Mouse (Mus musculus): Measurements from ENCODE around the gene Tanc1. TPM values are rescaled to one million over a fixed set of nuclear protein-coding genes. Genes with fewer than 3 reads are reported as not detected.

The Tanc1 gene
- polyA plus RNA-seq, 1 experiment from 2014 or later, result 5.8 TPM

DNA sequence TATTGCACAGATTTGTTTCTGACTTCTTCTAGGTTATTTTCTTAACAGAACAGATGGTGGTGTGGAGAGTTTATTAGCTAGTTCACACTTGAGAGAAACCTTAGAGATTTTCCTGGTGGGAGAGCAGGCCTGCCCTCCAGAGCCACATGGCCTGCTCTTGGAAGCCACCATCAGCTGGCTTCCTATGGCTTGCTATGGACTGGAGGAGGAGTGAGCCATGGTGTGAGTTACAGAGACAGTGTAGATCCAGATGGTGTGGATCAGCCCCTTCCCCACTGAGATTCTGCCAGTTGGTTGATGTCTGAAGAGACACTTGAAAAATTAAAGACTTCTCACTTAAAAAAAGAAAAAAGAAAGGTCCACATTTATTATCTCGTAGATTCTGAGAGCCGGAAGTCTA lies 209.2 kb downstream of the Tanc1 start:
- H3K79me2 ChIP-seq (ENCODE audit: inconsistent target), result no peaks in the 10 kb centered on the region
- no peak overlapping the region for H3K4me3 ChIP-seq (ENCODE audit: inconsistent target)
- no peaks in the 10 kb centered on the region for H3K36me3 ChIP-seq (ENCODE audit: inconsistent target)
- WGBS (ENCODE audit: missing documents), result 100% methylated on average over 2 of the region's 2 CpGs
- no peak overlapping the region for H3K27ac ChIP-seq

DNA sequence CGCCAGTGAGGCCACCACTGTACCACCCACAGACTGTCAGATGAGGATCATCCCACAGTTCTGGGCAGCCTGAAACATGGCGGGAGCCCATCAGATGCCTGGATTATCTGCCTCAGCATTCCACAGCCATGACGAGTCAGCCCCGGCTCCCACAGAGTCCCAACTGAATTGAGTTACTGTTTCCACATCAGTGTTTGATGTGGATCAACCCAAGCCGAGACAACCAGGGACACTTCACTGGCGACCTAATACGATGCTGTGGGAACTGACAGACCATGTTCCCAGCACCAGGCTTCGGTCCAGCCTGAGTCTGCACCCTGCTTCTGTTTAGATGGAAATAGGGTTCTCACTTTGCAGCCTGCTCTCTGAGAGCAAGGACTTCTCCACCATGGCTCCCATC lies 212.4 kb downstream of the Tanc1 start:
- no peak overlapping the region for H3K27ac ChIP-seq
- H3K79me2 ChIP-seq (ENCODE audit: inconsistent target), result no peaks in the 10 kb centered on the region
- 97% methylated on average over 8 of the region's 8 CpGs for WGBS (ENCODE audit: missing documents)
- H3K36me3 ChIP-seq (ENCODE audit: inconsistent target), result no peaks in the 10 kb centered on the region
- no peak overlapping the region for H3K4me3 ChIP-seq (ENCODE audit: inconsistent target)

DNA sequence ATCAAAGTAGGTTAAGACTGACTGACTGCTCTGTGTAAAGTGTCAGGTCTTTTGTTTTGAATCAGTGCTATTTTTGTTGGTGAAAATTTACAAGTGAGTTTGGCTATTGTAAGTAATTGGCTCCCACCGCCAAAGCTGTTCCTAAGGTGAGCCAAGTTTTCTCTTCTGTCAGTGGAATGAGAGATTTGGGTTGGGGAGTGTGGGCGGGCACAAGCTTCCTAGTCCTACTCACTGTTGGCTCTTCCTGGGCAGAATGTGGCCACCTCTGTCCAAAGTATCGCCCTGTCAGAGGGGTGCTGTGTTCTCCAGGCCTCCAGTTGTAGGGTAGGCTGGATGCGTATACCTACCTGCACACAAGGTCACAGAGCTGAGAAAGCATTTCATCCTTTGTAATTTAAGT lies 213.5 kb downstream of the Tanc1 start:
- no peak overlapping the region for H3K27ac ChIP-seq
- WGBS (ENCODE audit: missing documents), result 94% methylated on average over 4 of the region's 4 CpGs
- H3K79me2 ChIP-seq (ENCODE audit: inconsistent target), result no peaks in the 10 kb centered on the region
- H3K4me3 ChIP-seq (ENCODE audit: inconsistent target), result no peak overlapping the region
- no peaks in the 10 kb centered on the region for H3K36me3 ChIP-seq (ENCODE audit: inconsistent target)

DNA sequence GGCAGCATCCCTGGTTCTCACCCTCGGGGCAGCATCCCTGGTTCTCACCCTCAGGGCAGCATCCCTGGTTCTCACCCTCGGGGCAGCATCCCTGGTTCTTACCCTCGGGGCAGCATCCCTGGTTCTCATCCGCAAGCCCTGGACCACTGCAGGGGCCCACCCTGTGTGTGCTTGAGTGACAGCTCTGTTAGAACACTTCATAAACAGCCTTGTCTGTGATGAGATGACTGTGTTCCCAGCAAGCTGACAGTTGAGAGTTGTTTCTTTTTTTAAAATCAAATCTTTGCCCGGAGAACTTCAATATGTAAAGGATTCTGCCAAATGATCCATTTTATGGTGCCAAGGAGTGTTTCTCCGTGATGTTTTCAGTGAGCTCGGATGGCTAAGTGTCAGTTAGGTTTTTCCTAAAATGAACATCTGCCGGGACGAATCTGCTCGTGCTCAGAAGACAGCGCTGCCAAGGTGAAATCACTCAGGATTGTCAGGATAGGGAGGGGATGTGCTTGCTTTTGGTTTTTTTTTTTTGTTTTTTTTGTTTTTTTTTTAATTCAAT lies 216.3 kb downstream of the Tanc1 start:
- Histone ChIP-seq H3K79me2 (ENCODE audit: inconsistent target) (no peaks in the 10 kb centered on the region), H3K36me3 (ENCODE audit: inconsistent target) (no peaks in the 10 kb centered on the region), H3K27ac (peak overlapping the region; percentile 54; the same call in 1 of the 2 replicates), H3K4me3 (ENCODE audit: inconsistent target) (no peak overlapping the region)
- 96% methylated on average over 7 of the region's 11 CpGs for WGBS (ENCODE audit: missing documents)

DNA sequence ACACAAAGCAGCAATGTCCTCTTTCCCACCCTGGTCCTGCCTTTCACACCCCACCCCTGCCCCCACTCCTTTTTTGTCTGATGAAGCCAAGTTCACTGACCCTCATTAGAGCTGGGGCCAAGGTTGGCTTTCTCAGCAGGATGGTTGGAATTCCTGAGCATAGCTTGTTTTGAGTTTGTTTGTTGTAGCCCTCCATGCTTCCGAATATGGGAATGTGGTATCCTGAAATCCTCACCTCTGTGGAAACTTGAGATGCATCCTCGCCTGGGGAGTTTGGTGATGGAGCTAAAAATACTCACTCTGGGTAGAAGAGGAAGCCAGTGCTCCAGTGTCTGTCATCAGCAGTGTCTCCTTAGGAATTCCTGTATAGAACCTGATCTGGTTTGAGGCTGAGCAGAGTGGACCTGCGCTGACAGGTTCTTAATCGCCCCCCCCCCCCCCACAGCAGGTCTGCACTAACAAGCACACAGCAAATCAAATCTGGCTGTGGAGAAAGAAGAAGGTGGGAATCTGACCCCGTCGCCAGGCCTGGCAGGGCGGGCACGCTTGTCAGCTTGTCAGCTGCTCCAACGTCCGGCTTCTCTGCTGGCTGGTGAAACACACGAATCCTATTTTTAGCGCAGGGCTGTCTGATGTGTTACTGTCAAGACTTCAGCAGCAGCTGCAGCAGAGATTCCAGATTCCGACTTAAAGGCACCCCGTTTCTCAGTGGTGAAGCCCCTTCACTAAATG lies 217.1 kb downstream of the Tanc1 start:
- Histone ChIP-seq H3K36me3 (ENCODE audit: inconsistent target) (no peaks in the 10 kb centered on the region), H3K4me3 (ENCODE audit: inconsistent target) (no peak overlapping the region), H3K79me2 (ENCODE audit: inconsistent target) (no peaks in the 10 kb centered on the region), H3K27ac (peak overlapping the region; percentile 54)
- WGBS (ENCODE audit: missing documents), result 48% methylated on average over 12 of the region's 14 CpGs

DNA sequence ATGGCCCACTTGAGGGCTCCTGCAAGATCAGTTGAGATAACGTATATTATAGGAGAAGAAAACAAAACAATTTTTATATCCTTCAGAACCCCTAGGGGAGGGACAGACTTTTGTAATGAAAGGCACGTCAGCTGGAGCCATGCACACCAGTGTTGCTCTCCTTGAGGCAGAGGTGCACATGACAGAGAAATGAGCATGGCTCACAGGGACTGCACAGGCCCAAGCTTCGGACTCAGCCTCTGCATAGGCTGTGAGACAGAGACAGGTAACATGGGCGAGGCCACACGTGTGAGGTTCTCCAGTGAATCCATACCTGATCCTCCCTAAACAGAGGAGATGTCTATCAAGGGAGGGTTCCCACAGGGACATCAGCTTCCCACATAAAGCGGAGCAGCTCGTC lies 217.9 kb downstream of the Tanc1 start:
- 94% methylated on average over 7 of the region's 7 CpGs for WGBS (ENCODE audit: missing documents)
- H3K4me3 ChIP-seq (ENCODE audit: inconsistent target), result no peak overlapping the region
- H3K36me3 ChIP-seq (ENCODE audit: inconsistent target), result no peaks in the 10 kb centered on the region
- H3K27ac ChIP-seq, result peak overlapping the region; percentile 54
- H3K79me2 ChIP-seq (ENCODE audit: inconsistent target), result no peaks in the 10 kb centered on the region

DNA sequence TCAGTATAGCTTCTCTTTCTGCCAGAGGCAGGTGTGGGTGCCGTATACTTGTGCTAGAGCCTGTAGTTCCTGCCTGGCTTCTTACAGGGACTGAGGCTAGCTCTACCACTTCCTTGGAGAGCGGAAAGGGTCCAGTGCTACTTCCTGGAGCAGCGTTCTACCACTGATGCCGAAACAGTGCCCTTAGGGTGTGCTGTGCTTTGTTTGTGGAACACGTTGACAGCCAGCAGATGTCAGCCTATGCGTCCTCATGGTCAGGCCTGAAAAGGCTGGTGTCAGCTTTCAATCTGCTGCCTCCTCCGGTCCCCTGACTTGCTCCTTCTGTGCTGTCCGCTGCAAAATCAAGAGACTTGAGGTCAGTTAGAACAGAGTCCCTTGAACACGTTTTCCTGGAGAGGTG lies 218.3 kb downstream of the Tanc1 start:
- 77% methylated on average over 8 of the region's 9 CpGs for WGBS (ENCODE audit: missing documents)

DNA sequence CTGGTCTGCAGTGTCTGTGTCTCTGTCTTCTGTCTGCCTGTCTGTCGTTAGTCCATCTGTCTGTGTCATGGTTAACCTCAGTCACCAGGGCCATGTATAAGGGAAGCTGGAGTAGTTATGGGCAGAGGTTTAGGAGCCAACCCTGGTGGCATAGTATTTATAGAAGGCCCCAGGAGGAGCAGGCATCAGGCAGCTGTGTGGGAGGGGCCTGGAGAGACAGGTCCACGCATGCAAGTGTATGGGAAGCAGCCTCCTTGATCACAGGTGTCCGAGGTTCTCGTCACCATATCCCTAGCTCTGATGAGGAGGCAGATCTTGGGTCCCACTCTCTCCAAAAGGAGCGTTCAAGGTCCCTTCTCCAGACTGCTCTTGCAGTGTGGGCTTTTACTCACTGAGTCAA lies 219.1 kb downstream of the Tanc1 start:
- no peak overlapping the region for H3K4me3 ChIP-seq (ENCODE audit: inconsistent target)
- no peaks in the 10 kb centered on the region for H3K79me2 ChIP-seq (ENCODE audit: inconsistent target)
- H3K36me3 ChIP-seq (ENCODE audit: inconsistent target), result no peaks in the 10 kb centered on the region
- no peak overlapping the region for H3K27ac ChIP-seq
- WGBS (ENCODE audit: missing documents), result 96% methylated on average over 5 of the region's 5 CpGs

More for the DNA sequence above, 218.3 kb downstream of the Tanc1 start:
- Histone ChIP-seq H3K79me2 (ENCODE audit: inconsistent target) (no peaks in the 10 kb centered on the region), H3K36me3 (ENCODE audit: inconsistent target) (no peaks in the 10 kb centered on the region), H3K4me3 (ENCODE audit: inconsistent target) (no peak overlapping the region), H3K27ac (peak overlapping the region; percentile 54; the same call in 1 of the 2 replicates)

DNA sequence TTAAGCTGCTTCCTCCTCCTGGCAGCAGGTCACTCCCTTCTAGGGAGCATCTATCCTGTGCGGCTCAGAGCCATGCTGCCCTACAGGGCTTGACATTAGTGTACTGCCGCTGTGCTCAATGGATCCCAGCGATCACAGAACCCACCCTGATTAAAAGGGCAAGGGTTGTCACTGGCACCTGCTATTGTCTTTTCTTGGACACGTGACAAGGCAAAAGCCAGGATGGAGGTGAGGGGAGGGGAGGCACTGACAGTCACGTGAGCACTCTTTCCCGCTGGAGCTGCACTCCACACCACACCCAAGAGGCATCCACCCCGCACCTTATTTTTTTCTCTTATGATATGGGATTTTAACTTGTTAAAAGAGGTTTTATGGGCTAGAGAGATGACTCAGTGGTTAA lies 220.0 kb downstream of the Tanc1 start:
- WGBS (ENCODE audit: missing documents), result 97% methylated on average over 7 of the region's 7 CpGs
- Histone ChIP-seq H3K27ac (no peak overlapping the region), H3K36me3 (ENCODE audit: inconsistent target) (no peaks in the 10 kb centered on the region), H3K4me3 (ENCODE audit: inconsistent target) (no peak overlapping the region), H3K79me2 (ENCODE audit: inconsistent target) (no peaks in the 10 kb centered on the region)

DNA sequence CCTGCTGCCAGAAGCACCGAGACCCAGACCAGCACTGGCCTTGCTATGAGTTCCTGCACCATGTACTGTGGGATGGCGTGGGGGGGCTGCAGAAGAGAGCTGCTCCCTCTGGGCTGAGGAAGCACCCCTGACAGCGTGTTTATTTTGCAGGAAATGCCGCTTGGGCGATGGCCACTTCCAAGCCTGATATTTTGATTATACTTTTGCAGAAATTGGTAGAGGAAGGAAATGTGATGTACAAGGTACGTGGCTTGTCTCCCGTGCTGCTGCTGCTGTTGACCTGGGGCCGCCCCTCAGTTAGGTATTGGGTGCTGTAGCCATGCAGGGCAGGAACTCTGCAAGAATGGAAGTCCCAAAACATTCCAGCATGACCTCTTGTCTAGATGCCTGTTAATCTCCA lies 227.0 kb downstream of the Tanc1 start:
- WGBS (ENCODE audit: missing documents), result 85% methylated on average over 8 of the region's 8 CpGs
- Histone ChIP-seq H3K27ac (no peak overlapping the region), H3K4me3 (ENCODE audit: inconsistent target) (no peak overlapping the region), H3K36me3 (ENCODE audit: inconsistent target) (no peaks in the 10 kb centered on the region), H3K79me2 (ENCODE audit: inconsistent target) (no peaks in the 10 kb centered on the region)

DNA sequence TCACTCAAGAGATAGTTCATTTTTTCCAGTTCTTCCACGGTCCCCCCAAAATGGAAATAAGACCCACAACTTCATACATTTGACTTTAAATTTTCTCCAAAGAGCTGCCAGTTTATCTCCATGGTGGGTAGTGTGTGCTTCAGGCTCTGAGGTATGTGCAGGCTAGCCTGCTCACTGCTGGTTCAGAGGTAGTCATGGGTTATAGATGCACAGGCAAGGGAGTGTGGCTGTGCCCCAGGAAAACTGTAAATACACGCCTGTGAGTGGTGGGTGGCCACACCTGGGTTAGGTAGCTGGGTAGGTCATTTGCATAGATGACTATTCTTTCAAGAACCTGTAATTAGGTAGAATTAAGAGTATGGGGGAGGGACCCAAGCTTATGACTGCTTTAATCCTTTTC lies 227.9 kb downstream of the Tanc1 start:
- H3K27ac ChIP-seq, result no peak overlapping the region
- 95% methylated on average over 2 of the region's 2 CpGs for WGBS (ENCODE audit: missing documents)
- H3K36me3 ChIP-seq (ENCODE audit: inconsistent target), result no peaks in the 10 kb centered on the region
- H3K79me2 ChIP-seq (ENCODE audit: inconsistent target), result no peaks in the 10 kb centered on the region
- no peak overlapping the region for H3K4me3 ChIP-seq (ENCODE audit: inconsistent target)

DNA sequence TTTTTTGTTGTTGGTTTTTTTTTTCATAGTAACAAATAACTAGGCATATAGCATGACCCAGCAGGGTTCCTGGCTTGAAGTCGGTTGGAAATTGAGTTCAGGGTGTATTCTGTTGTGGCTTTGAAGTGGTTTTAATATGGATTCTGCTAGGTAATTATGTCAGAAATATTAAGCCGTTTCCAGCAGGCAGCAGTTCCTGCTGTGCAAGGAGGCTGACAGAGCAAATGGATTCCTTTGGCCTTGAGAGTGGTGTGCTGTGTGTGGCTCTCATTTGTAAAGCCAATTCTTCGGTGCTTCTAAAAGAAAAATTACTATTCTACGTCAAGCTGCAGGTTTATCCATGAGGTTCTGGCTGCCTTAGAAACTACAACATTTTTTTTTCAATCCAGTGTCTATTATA lies 228.3 kb downstream of the Tanc1 start:
- no peak overlapping the region for H3K27ac ChIP-seq
- no peaks in the 10 kb centered on the region for H3K79me2 ChIP-seq (ENCODE audit: inconsistent target)
- WGBS (ENCODE audit: missing documents), result 100% methylated on average over 4 of the region's 4 CpGs
- H3K36me3 ChIP-seq (ENCODE audit: inconsistent target), result no peaks in the 10 kb centered on the region
- H3K4me3 ChIP-seq (ENCODE audit: inconsistent target), result no peak overlapping the region

DNA sequence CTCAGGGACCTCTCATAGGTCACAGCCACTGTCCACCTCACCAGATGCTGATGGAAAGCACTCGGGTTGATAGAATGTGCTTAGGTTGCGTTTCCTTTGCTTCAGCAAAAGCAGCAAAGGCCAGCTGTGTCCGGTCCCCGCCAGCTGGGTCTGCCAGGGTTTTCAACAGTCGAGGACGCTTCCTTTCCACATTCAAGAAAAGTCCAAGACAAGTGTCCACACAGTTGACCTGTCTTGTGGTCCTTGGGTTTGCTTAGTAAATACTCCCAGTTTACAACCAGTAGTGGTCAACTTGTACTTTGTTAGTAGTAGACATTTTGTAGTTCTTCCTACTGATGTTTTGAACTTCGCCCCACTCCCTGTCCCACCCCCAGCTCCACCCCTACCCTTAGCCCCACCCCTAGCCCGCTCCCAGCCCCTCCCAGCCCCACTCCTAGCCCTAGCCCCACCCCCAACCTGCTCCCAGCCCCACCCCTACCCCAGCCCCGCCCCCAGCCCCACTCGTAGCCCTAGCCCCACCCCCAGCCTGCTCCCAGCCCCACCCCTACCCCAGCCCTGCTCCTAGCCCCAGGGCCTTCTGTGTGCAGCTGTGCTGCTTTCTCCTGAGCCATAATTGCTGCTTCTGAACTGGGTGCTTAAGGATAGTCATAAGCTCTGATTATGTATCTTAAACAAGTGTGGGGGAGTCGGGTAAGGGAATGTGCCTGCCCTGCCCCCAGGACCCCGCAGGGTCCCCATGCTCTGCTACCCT lies 229.5 kb downstream of the Tanc1 start:
- Histone ChIP-seq H3K79me2 (ENCODE audit: inconsistent target) (no peaks in the 10 kb centered on the region), H3K36me3 (ENCODE audit: inconsistent target) (no peaks in the 10 kb centered on the region), H3K27ac (no peak overlapping the region), H3K4me3 (ENCODE audit: inconsistent target) (no peak overlapping the region)
- 95% methylated on average over 9 of the region's 12 CpGs for WGBS (ENCODE audit: missing documents)

DNA sequence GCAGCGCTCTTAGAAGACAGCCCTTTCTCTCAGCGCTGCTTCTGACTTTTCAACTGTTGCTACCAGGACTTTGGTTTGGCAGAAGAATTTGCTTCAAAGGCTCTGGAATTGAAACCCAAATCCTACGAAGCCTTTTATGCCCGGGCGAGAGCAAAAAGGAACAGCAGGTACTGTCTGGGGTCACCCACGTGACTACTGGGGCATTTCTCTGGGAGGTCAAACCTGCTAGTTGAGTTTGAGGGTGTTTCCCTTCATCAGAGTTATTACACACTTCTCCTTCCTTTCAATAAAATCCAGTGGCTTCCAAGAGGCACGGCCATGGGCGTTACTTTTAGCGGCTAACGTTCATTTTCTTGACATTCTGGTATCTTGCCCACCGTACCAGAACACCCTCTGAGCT lies 230.1 kb downstream of the Tanc1 start:
- Histone ChIP-seq H3K36me3 (ENCODE audit: inconsistent target) (no peaks in the 10 kb centered on the region), H3K4me3 (ENCODE audit: inconsistent target) (no peak overlapping the region), H3K79me2 (ENCODE audit: inconsistent target) (no peaks in the 10 kb centered on the region), H3K27ac (no peak overlapping the region)
- WGBS (ENCODE audit: missing documents), result 97% methylated on average over 11 of the region's 11 CpGs

DNA sequence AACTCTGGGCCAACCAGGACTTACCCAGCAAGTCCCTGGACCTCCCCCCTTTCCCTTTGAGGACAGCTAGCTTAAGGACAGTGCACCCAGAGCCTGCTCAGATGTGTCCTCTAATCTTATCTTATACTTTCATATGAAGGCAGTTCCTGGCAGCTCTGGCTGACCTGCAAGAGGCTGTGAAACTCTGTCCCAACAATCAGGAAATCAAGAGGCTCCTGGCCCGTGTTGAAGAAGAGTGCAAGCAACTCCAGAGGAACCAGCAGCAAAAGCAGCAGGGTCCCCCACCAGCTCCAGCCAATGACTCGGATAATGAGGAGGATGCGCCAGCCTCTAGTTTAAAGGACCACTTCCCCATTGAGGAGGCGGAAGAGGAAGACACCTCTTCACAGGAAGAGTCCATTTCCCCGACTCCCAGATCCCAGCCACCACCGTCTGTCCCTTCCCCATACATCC lies 230.7 kb downstream of the Tanc1 start:
- Histone ChIP-seq H3K79me2 (ENCODE audit: inconsistent target) (no peaks in the 10 kb centered on the region), H3K4me3 (ENCODE audit: inconsistent target) (no peak overlapping the region), H3K27ac (no peak overlapping the region), H3K36me3 (ENCODE audit: inconsistent target) (no peaks in the 10 kb centered on the region)
- WGBS (ENCODE audit: missing documents), result 80% methylated on average over 6 of the region's 6 CpGs

Data from macrophage (primary cell).